Mouse (Mus musculus): ENCODE results near the gene Tmem88. TPM values are rescaled to one million over a fixed set of nuclear protein-coding genes. Genes with fewer than 3 reads are reported as not detected.

Tmem88 gene
- polyA plus RNA-seq, 1 experiment from 2014 or later, result 23.4 TPM

- Histone ChIP-seq H3K9me3 (no peaks in the 10 kb centered on the region), H3K4me1 (peaks cover 100% of the 10 kb centered on the region), H3K36me3 (replicated peaks) (peaks cover 28% of the 10 kb centered on the region), H3K27ac (peak overlapping the region; percentile 99), H3K27me3 (ENCODE audit: poor library complexity, severe bottlenecking) (no peaks in the 10 kb centered on the region), H3K4me3 (peak overlapping the region; percentile 79)
- DNase-seq (ENCODE audit: extremely low spot score, low spot score), result peak; percentile 39
- 11% methylated on average over 4 of the region's 4 CpGs for WGBS
Observed at GRCm38 (mm10) chr11:69414421-69415326, 16.6 kb upstream of the Tmem88 start.

- Histone ChIP-seq H3K4me3 (peak within 1 kb of the TSS; percentile 79), H3K9me3 (no peaks in the 10 kb centered on the region), H3K36me3 (replicated peaks) (peaks cover 28% of the 10 kb centered on the region), H3K27me3 (ENCODE audit: poor library complexity, severe bottlenecking) (no peaks in the 10 kb centered on the region), H3K4me1 (peaks cover 99% of the 10 kb centered on the region), H3K27ac (peak within 1 kb of the TSS; percentile 99)
- WGBS, result 51% methylated on average over 12 of the region's 12 CpGs
- peak; percentile 50 for DNase-seq (ENCODE audit: extremely low spot score, low spot score)
Observed at GRCm38 (mm10) chr11:69413221-69414181, 15.5 kb upstream of the Tmem88 start, which contains the start of gene Kdm6b. Gene Kdm6b, minus strand, starts transcription at chr11:69413675.

- 74% methylated on average over 7 of the region's 7 CpGs for WGBS
- DNase-seq (ENCODE audit: extremely low spot score, low spot score), result no peak
- Histone ChIP-seq H3K4me3 (peak overlapping the region; percentile 79), H3K27ac (peak overlapping the region; percentile 99), H3K4me1 (peaks cover 99% of the 10 kb centered on the region), H3K9me3 (no peaks in the 10 kb centered on the region), H3K36me3 (replicated peaks) (peaks cover 36% of the 10 kb centered on the region), H3K27me3 (ENCODE audit: poor library complexity, severe bottlenecking) (no peaks in the 10 kb centered on the region)
Observed at GRCm38 (mm10) chr11:69412548-69412947, 14.5 kb upstream of the Tmem88 start.

GRCm38 (mm10) chr11:69411538-69412203, 13.6 kb upstream of the Tmem88 start:
- peak overlapping the region; percentile 99 for H3K27ac ChIP-seq
- H3K27me3 ChIP-seq (ENCODE audit: poor library complexity, severe bottlenecking), result no peaks in the 10 kb centered on the region
- peak; percentile 68 for DNase-seq (ENCODE audit: extremely low spot score, low spot score)
- under 1% methylated on average over 39 of the region's 39 CpGs for WGBS
- peaks cover 99% of the 10 kb centered on the region for H3K4me1 ChIP-seq
- peaks cover 44% of the 10 kb centered on the region for H3K36me3 ChIP-seq (replicated peaks)
- no peaks in the 10 kb centered on the region for H3K9me3 ChIP-seq
- H3K4me3 ChIP-seq, result peak overlapping the region; percentile 79

- H3K9me3 ChIP-seq, result no peaks in the 10 kb centered on the region
- peak overlapping the region; percentile 99 for H3K27ac ChIP-seq
- H3K36me3 ChIP-seq (replicated peaks), result peaks cover 50% of the 10 kb centered on the region
- peak overlapping the region; percentile 79 for H3K4me3 ChIP-seq
- H3K27me3 ChIP-seq (ENCODE audit: poor library complexity, severe bottlenecking), result no peaks in the 10 kb centered on the region
- peak; percentile 97 for DNase-seq (ENCODE audit: extremely low spot score, low spot score)
- WGBS, result under 1% methylated on average over 26 of the region's 26 CpGs
- H3K4me1 ChIP-seq, result peaks cover 93% of the 10 kb centered on the region
Observed at GRCm38 (mm10) chr11:69411073-69411535, 13.1 kb upstream of the Tmem88 start.

GRCm38 (mm10) chr11:69410310-69411072, 12.5 kb upstream of the Tmem88 start:
- Histone ChIP-seq H3K27ac (peak overlapping the region; percentile 99), H3K36me3 (replicated peaks) (peaks cover 56% of the 10 kb centered on the region), H3K9me3 (no peaks in the 10 kb centered on the region), H3K4me3 (peak overlapping the region; percentile 79), H3K27me3 (ENCODE audit: poor library complexity, severe bottlenecking) (no peaks in the 10 kb centered on the region), H3K4me1 (peaks cover 87% of the 10 kb centered on the region)
- no peak for DNase-seq (ENCODE audit: extremely low spot score, low spot score)
- WGBS, result under 1% methylated on average over 41 of the region's 41 CpGs

- Histone ChIP-seq H3K27me3 (ENCODE audit: poor library complexity, severe bottlenecking) (no peaks in the 10 kb centered on the region), H3K4me1 (peaks cover 82% of the 10 kb centered on the region), H3K27ac (peak overlapping the region; percentile 99), H3K36me3 (replicated peaks) (peaks cover 61% of the 10 kb centered on the region), H3K9me3 (no peaks in the 10 kb centered on the region), H3K4me3 (peak overlapping the region; percentile 79)
- WGBS, result 0% methylated on average over 18 of the region's 18 CpGs
- DNase-seq (ENCODE audit: extremely low spot score, low spot score), result no peak
Observed at GRCm38 (mm10) chr11:69410045-69410309, 11.9 kb upstream of the Tmem88 start.

GRCm38 (mm10) chr11:69409378-69410044, 11.5 kb upstream of the Tmem88 start:
- H3K4me1 ChIP-seq, result peaks cover 77% of the 10 kb centered on the region
- WGBS, result under 1% methylated on average over 43 of the region's 46 CpGs
- peak overlapping the region; percentile 99 for H3K27ac ChIP-seq
- peaks cover 66% of the 10 kb centered on the region for H3K36me3 ChIP-seq (replicated peaks)
- no peaks in the 10 kb centered on the region for H3K9me3 ChIP-seq
- no peaks in the 10 kb centered on the region for H3K27me3 ChIP-seq (ENCODE audit: poor library complexity, severe bottlenecking)
- peak; percentile 92 for DNase-seq (ENCODE audit: extremely low spot score, low spot score)
- peak overlapping the region; percentile 79 for H3K4me3 ChIP-seq

GRCm38 (mm10) chr11:69408541-69409377, 10.7 kb upstream of the Tmem88 start:
- WGBS, result under 1% methylated on average over 33 of the region's 33 CpGs
- Histone ChIP-seq H3K4me3 (peak overlapping the region; percentile 79), H3K4me1 (peaks cover 70% of the 10 kb centered on the region), H3K27me3 (ENCODE audit: poor library complexity, severe bottlenecking) (no peaks in the 10 kb centered on the region), H3K36me3 (replicated peaks) (peaks cover 70% of the 10 kb centered on the region), H3K27ac (peak overlapping the region; percentile 99), H3K9me3 (no peaks in the 10 kb centered on the region)
- peak; percentile 80 for DNase-seq (ENCODE audit: extremely low spot score, low spot score)

GRCm38 (mm10) chr11:69407724-69408004, 9.6 kb upstream of the Tmem88 start:
- Histone ChIP-seq H3K27ac (peak overlapping the region; percentile 99; the same call in 1 of the 2 replicates), H3K9me3 (no peaks in the 10 kb centered on the region), H3K4me3 (peak overlapping the region; percentile 79; the same call in 1 of the 2 replicates), H3K27me3 (ENCODE audit: poor library complexity, severe bottlenecking) (no peaks in the 10 kb centered on the region), H3K36me3 (replicated peaks) (peaks cover 70% of the 10 kb centered on the region), H3K4me1 (peaks cover 59% of the 10 kb centered on the region)
- 89% methylated on average over 4 of the region's 4 CpGs for WGBS
- DNase-seq (ENCODE audit: extremely low spot score, low spot score), result no peak
